Mouse (Mus musculus): ENCODE measurements around the gene Gm13698. TPM values are rescaled to one million over a fixed set of nuclear protein-coding genes. Genes with fewer than 3 reads are reported as not detected.

Gene Gm13698
- total RNA-seq (2023), result 1 to 10 TPM; 1.6 TPM

DNA sequence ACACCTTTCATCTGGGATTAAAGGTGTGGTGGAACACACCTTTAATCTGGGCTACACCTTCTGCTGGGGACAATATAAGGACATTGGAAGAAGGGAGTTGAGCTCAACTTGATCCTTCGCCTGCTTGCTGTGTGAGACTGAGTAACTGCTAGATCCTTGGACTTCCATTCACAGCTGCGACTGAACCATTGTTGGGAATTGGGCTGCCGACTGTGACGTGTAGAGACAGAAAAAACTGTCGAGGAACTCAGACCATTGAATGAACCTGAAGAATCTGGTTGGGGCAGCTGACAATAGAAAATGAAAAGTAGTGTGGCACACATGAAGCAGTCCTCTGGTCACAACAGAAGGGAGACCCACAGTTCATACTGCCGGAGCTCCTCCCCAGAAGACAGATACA lies at the start of gene Gm13698:
Gene Gm13698, plus strand, starts transcription at position 301 of the 400 bp plus-strand sequence.

DNA sequence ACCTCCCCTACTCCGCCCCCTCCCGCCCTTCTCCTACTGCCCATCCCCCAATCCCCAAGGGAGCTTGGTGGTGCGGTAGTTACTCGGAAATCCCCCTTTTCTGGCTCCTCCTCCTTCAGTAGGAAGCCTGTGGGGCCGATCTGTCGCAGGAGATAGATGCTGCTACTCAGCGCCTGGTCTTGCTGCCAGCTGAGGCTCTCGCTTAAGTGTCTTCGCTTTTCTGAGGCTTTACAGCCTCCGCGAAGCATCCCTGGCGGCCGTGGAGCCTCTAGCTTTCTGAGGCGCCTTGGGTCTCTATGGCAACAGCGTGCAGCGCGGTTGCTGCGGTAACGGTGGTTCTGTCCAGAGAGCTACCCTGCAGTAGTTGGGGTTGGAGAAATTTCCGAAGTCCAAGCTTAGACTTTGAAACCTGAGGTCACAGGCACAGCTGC lies 14.5 kb upstream of the Gm13698 start, which contains the start of gene Zswim2:
Gene Zswim2, minus strand, starts transcription at position 298 of the 431 bp plus-strand sequence.

DNA sequence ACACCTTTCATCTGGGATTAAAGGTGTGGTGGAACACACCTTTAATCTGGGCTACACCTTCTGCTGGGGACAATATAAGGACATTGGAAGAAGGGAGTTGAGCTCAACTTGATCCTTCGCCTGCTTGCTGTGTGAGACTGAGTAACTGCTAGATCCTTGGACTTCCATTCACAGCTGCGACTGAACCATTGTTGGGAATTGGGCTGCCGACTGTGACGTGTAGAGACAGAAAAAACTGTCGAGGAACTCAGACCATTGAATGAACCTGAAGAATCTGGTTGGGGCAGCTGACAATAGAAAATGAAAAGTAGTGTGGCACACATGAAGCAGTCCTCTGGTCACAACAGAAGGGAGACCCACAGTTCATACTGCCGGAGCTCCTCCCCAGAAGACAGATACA lies 5.7 kb downstream of the Gm13698 start, which contains the start of gene Gm13693:
Gene Gm13693, plus strand, starts transcription at position 301 of the 400 bp plus-strand sequence.

DNA sequence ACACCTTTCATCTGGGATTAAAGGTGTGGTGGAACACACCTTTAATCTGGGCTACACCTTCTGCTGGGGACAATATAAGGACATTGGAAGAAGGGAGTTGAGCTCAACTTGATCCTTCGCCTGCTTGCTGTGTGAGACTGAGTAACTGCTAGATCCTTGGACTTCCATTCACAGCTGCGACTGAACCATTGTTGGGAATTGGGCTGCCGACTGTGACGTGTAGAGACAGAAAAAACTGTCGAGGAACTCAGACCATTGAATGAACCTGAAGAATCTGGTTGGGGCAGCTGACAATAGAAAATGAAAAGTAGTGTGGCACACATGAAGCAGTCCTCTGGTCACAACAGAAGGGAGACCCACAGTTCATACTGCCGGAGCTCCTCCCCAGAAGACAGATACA lies 11.5 kb downstream of the Gm13698 start, which contains the start of gene Gm13695:
Gene Gm13695, plus strand, starts transcription at position 301 of the 400 bp plus-strand sequence.

DNA sequence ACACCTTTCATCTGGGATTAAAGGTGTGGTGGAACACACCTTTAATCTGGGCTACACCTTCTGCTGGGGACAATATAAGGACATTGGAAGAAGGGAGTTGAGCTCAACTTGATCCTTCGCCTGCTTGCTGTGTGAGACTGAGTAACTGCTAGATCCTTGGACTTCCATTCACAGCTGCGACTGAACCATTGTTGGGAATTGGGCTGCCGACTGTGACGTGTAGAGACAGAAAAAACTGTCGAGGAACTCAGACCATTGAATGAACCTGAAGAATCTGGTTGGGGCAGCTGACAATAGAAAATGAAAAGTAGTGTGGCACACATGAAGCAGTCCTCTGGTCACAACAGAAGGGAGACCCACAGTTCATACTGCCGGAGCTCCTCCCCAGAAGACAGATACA lies 17.3 kb downstream of the Gm13698 start, which contains the start of gene Gm13696:
Gene Gm13696, plus strand, starts transcription at position 301 of the 400 bp plus-strand sequence.

DNA sequence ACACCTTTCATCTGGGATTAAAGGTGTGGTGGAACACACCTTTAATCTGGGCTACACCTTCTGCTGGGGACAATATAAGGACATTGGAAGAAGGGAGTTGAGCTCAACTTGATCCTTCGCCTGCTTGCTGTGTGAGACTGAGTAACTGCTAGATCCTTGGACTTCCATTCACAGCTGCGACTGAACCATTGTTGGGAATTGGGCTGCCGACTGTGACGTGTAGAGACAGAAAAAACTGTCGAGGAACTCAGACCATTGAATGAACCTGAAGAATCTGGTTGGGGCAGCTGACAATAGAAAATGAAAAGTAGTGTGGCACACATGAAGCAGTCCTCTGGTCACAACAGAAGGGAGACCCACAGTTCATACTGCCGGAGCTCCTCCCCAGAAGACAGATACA lies 23.1 kb downstream of the Gm13698 start, which contains the start of gene Gm13694:
Gene Gm13694, plus strand, starts transcription at position 301 of the 400 bp plus-strand sequence.

DNA sequence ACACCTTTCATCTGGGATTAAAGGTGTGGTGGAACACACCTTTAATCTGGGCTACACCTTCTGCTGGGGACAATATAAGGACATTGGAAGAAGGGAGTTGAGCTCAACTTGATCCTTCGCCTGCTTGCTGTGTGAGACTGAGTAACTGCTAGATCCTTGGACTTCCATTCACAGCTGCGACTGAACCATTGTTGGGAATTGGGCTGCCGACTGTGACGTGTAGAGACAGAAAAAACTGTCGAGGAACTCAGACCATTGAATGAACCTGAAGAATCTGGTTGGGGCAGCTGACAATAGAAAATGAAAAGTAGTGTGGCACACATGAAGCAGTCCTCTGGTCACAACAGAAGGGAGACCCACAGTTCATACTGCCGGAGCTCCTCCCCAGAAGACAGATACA lies 28.9 kb downstream of the Gm13698 start, which contains the start of gene Gm13697:
Gene Gm13697, plus strand, starts transcription at position 301 of the 400 bp plus-strand sequence.

DNA sequence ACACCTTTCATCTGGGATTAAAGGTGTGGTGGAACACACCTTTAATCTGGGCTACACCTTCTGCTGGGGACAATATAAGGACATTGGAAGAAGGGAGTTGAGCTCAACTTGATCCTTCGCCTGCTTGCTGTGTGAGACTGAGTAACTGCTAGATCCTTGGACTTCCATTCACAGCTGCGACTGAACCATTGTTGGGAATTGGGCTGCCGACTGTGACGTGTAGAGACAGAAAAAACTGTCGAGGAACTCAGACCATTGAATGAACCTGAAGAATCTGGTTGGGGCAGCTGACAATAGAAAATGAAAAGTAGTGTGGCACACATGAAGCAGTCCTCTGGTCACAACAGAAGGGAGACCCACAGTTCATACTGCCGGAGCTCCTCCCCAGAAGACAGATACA lies 34.8 kb downstream of the Gm13698 start, which contains the start of gene Gm13691:
Gene Gm13691, plus strand, starts transcription at position 301 of the 400 bp plus-strand sequence.

Other genes starting within 250 kb of the Gm13698 start
- 100 to 1,000 TPM; 116 to 131 TPM for gene Itgav, start 231.3 kb upstream of the Gm13698 start, total RNA-seq (2023)
- gene Fam171b, start 143.1 kb upstream of the Gm13698 start, total RNA-seq (2023), result under 1 TPM; 0.10 to 0.12 TPM
- not detected for gene Zswim2, start 14.5 kb upstream of the Gm13698 start, total RNA-seq (2023)
- gene Gm13693, start 5.8 kb downstream of the Gm13698 start, total RNA-seq (2023), result 1 to 10 TPM; 1.6 TPM
- gene Gm13695, start 11.6 kb downstream of the Gm13698 start, total RNA-seq (2023), result 1 to 10 TPM in 1 of 2 experiments, not detected in 1; 1.6 TPM
- gene Gm13696, start 17.4 kb downstream of the Gm13698 start, total RNA-seq (2023), result 1 to 10 TPM; 1.6 TPM
- gene Gm13694, start 23.2 kb downstream of the Gm13698 start, total RNA-seq (2023), result 1 to 10 TPM; 1.6 TPM
- 1 to 10 TPM; 1.6 TPM for gene Gm13697, start 29.1 kb downstream of the Gm13698 start, total RNA-seq (2023)
- 1 to 10 TPM; 1.6 TPM for gene Gm13691, start 34.9 kb downstream of the Gm13698 start, total RNA-seq (2023)